Mouse (Mus musculus) T-cell, adult 2 months (primary cell): ENCODE results near the gene Ost4.
A peak's percentile ranks its signal among the peaks of the same experiment; 100 is the strongest.

Experiments
- DNase-seq: peaks from one replicate; pipeline ENCODE4 v3.0.0; 2022; ENCODE audit warnings: low spot score

Gene Ost4

GRCm38 (mm10) chr5:30907413-30908059 lies at the start of gene Ost4:
Gene Ost4 (minus strand): TSS chr5:30907788.
- peak; percentile 96 for DNase-seq

GRCm38 (mm10) chr5:30955751-30956150 lies 48.2 kb upstream of the Ost4 start:
- no peak for DNase-seq

- DNase-seq: no peak
Measured at GRCm38 (mm10) chr5:30954556-30954955, 47.0 kb upstream of the Ost4 start.

GRCm38 (mm10) chr5:30954065-30954464 lies 46.5 kb upstream of the Ost4 start:
- no peak for DNase-seq

GRCm38 (mm10) chr5:30952551-30952950 lies 45.0 kb upstream of the Ost4 start:
- no peak for DNase-seq

- no peak for DNase-seq
Measured at GRCm38 (mm10) chr5:30951706-30952105, 44.1 kb upstream of the Ost4 start.

- DNase-seq: no peak
Measured at GRCm38 (mm10) chr5:30950922-30951321, 43.3 kb upstream of the Ost4 start.

- DNase-seq: no peak
Measured at GRCm38 (mm10) chr5:30950451-30950850, 42.9 kb upstream of the Ost4 start.

GRCm38 (mm10) chr5:30949654-30950326 lies 42.2 kb upstream of the Ost4 start:
- peak; percentile 92 for DNase-seq

GRCm38 (mm10) chr5:30948620-30949019 lies 41.0 kb upstream of the Ost4 start:
- DNase-seq: no peak

GRCm38 (mm10) chr5:30944956-30945781 lies 37.6 kb upstream of the Ost4 start, which contains the start of gene Cgref1:
Gene Cgref1 (minus strand): TSS chr5:30945591.
- peak; percentile 16 for DNase-seq

- no peak for DNase-seq
Measured at GRCm38 (mm10) chr5:30944344-30944743, 36.8 kb upstream of the Ost4 start.

- DNase-seq: no peak
Measured at GRCm38 (mm10) chr5:30943004-30943403, 35.4 kb upstream of the Ost4 start.

GRCm38 (mm10) chr5:30934725-30935461 lies 27.3 kb upstream of the Ost4 start:
- no peak for DNase-seq

- DNase-seq: no peak
Measured at GRCm38 (mm10) chr5:30933705-30934104, 26.1 kb upstream of the Ost4 start.

GRCm38 (mm10) chr5:30931378-30931777 lies 23.8 kb upstream of the Ost4 start:
- no peak for DNase-seq

GRCm38 (mm10) chr5:30930846-30931245 lies 23.3 kb upstream of the Ost4 start:
- DNase-seq: no peak

- peak; percentile 37 for DNase-seq
Measured at GRCm38 (mm10) chr5:30930121-30930520, 22.5 kb upstream of the Ost4 start.

- DNase-seq: no peak
Measured at GRCm38 (mm10) chr5:30927945-30928529, 20.4 kb upstream of the Ost4 start.

- DNase-seq: no peak
Measured at GRCm38 (mm10) chr5:30926073-30926472, 18.5 kb upstream of the Ost4 start.

GRCm38 (mm10) chr5:30925217-30925616 lies 17.6 kb upstream of the Ost4 start:
- no peak for DNase-seq

GRCm38 (mm10) chr5:30924614-30925013 lies 17.0 kb upstream of the Ost4 start:
- no peak for DNase-seq
